Mouse (Mus musculus) urinary bladder, postnatal 4 days (tissue): ENCODE measurements at regions not wholly inside any gene's neighbourhood (a gene's known extent, or its start where the extent isn't known, plus 50 kb on each side); places are given as distances from the start of the nearest gene placed in this dataset.

Source experiments
- DNase-seq, 2 experiments: peaks; one replicate each; pipeline ENCODE4 v3.0.0; 2021 to 2022; ENCODE audit warnings: low spot score in 2 of 2

DNA sequence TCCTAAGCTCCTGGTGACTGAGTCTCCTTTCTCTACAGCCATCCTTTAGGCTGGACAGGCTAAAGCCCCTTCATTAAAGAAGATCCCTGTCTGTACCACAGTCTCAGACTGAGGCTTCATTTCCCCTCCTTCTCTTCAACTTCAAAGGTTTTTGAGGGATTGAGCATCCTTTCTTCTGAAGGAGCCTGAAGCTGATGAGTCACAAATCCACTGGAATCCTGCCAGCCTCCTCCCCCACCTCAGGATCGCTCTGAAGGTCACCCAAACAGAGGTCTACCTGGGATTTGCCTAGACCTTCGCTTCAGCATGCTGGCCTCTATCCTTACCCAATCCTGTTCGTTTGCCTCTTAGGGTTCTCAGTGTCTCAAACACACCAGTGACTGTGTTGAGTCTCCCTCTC is 57.7 kb upstream of the Ror1 start:
- peak in 1 of 2 experiments; percentile 57 for DNase-seq

- peak in 1 of 2 experiments; percentile 25 for DNase-seq
These were observed 55.9 kb upstream of the Ror1 start for GRCm38 (mm10) chr4:100039741-100040140.

DNA sequence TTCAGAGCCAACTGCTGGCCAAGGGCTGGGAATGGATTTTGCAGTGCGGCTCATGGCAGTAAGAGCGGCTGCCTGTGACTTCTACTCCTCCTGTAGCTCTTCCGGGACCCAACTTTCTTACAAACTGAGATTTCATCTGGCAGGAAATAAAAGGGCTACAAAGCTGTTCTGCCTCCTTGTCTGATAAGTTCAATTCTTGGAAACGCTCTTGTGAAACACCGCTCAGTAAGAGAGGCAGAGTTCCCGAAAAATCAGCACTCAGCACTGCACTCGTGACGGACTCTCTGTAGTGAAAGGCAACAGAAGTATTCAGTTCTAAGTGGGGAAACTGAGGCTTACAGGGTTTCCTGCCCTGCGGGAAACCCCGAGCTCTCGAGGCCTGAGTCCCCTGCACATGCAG is 53.6 kb upstream of the Ror1 start:
- peak in 1 of 2 experiments; percentile 50 for DNase-seq

GRCm38 (mm10) chr4:100045164-100045906 is 50.3 kb upstream of the Ror1 start:
- DNase-seq = peak in 1 of 2 experiments; percentile 56
